Mouse (Mus musculus) forebrain, embryonic 13.5 days (tissue): ENCODE measurements around the gene Ncbp3. TPM values are rescaled to one million over a fixed set of nuclear protein-coding genes. Genes with fewer than 3 reads are reported as not detected.

ENCODE experiments used
- ATAC-seq: fragments of 200-750 bp; cut with Nextera tagmentation; 2 replicates; pipeline ENCODE4 v1.8.0; 2017
- H3K27ac ChIP-seq: fragments of 300-500 bp; sonication (generic); 2 replicates; pipeline ENCODE4 v1.5.1; 2015; ENCODE audit warnings: inconsistent platforms, mild to moderate bottlenecking, moderate library complexity
- H3K27me3 ChIP-seq: fragments of 300-500 bp; sonication (generic); 2 replicates; pipeline ENCODE4 v1.6.1; 2015; ENCODE audit warnings: mild to moderate bottlenecking, inconsistent platforms
- H3K36me3 ChIP-seq: fragments of 300-500 bp; sonication (generic); 2 replicates; pipeline ENCODE4 v1.6.1; 2015; ENCODE audit warnings: mild to moderate bottlenecking, inconsistent platforms; ENCODE audit not compliant: poor library complexity, severe bottlenecking
- H3K4me1 ChIP-seq: fragments of 300-500 bp; sonication (generic); 2 replicates; pipeline ENCODE4 v1.6.1; 2015; ENCODE audit warnings: inconsistent platforms
- H3K4me2 ChIP-seq: fragments of 300-500 bp; sonication (generic); 2 replicates; pipeline ENCODE4 v1.6.1; 2015; ENCODE audit warnings: inconsistent platforms, mild to moderate bottlenecking, moderate library complexity
- H3K4me3 ChIP-seq: fragments of 300-500 bp; sonication (generic); 2 replicates; pipeline ENCODE4 v1.5.1; 2015; ENCODE audit warnings: mild to moderate bottlenecking, inconsistent platforms
- H3K9ac ChIP-seq: fragments of 300-500 bp; sonication (generic); 2 replicates; pipeline ENCODE4 v1.6.1; 2015; ENCODE audit warnings: mild to moderate bottlenecking, inconsistent platforms
- H3K9me3 ChIP-seq: fragments of 300-500 bp; sonication (generic); replicated peaks from 2 replicates; pipeline ENCODE4 v1.6.1; 2016; ENCODE audit warnings: inconsistent platforms
- WGBS: fragments of 180-500 bp; shearing (Covaris S2); methylation state at CpG from one replicate; pipeline ENCODE4 v1.1.7; 2015; 5-methylcytosine and 5-hydroxymethylcytosine counted together
- polyA plus RNA-seq: library from polyadenylated mRNA; unstranded; fragments of >200 nt; fragmentation: Nextera tagmentation; extraction: Ambion mirVana; gene quantifications from 2 replicates; pipeline ENCODE4 v1.2.1, GENCODE M21; 2015

Ncbp3 gene
- polyA plus RNA-seq, 1 experiment from 2014 or later = 12.8 TPM

- Histone ChIP-seq H3K9ac (no peak overlapping the region), H3K27ac (no peak overlapping the region), H3K36me3 (peaks cover 85% of the 10 kb centered on the region), H3K27me3 (no peaks in the 10 kb centered on the region), H3K4me3 (no peak overlapping the region), H3K4me2 (no peak overlapping the region), H3K4me1 (no peaks in the 10 kb centered on the region), H3K9me3 (no peaks in the 10 kb centered on the region)
- ATAC-seq = no peak
- WGBS = 88% methylated on average over 4 of the region's 4 CpGs
These were observed 28.7 kb downstream of the Ncbp3 start for GRCm38 (mm10) chr11:73076295-73076694.

- Histone ChIP-seq H3K4me3 (no peak overlapping the region), H3K36me3 (peaks cover 90% of the 10 kb centered on the region), H3K9me3 (no peaks in the 10 kb centered on the region), H3K4me2 (no peak overlapping the region), H3K27me3 (no peaks in the 10 kb centered on the region), H3K9ac (no peak overlapping the region), H3K4me1 (no peaks in the 10 kb centered on the region), H3K27ac (no peak overlapping the region)
- ATAC-seq = no peak
- 61% methylated on average over 4 of the region's 4 CpGs for WGBS
These were observed 29.1 kb downstream of the Ncbp3 start for GRCm38 (mm10) chr11:73076733-73077132.

GRCm38 (mm10) chr11:73077211-73077720, 29.7 kb downstream of the Ncbp3 start:
- 83% methylated on average over 6 of the region's 6 CpGs for WGBS
- no peaks in the 10 kb centered on the region for H3K4me1 ChIP-seq
- H3K4me3 ChIP-seq = no peak overlapping the region
- H3K4me2 ChIP-seq = no peak overlapping the region
- H3K36me3 ChIP-seq = peaks cover 95% of the 10 kb centered on the region
- no peaks in the 10 kb centered on the region for H3K9me3 ChIP-seq
- no peak overlapping the region for H3K27ac ChIP-seq
- no peaks in the 10 kb centered on the region for H3K27me3 ChIP-seq
- ATAC-seq = no peak
- no peak overlapping the region for H3K9ac ChIP-seq

- WGBS = 96% methylated on average over 8 of the region's 8 CpGs
- H3K27ac ChIP-seq = no peak overlapping the region
- peaks cover 90% of the 10 kb centered on the region for H3K36me3 ChIP-seq
These were observed 31.0 kb downstream of the Ncbp3 start for GRCm38 (mm10) chr11:73078615-73079014.

GRCm38 (mm10) chr11:73080306-73080705, 32.7 kb downstream of the Ncbp3 start:
- Histone ChIP-seq H3K27ac (no peak overlapping the region), H3K9me3 (no peaks in the 10 kb centered on the region), H3K4me1 (peaks cover 13% of the 10 kb centered on the region), H3K9ac (no peak overlapping the region), H3K4me3 (no peak overlapping the region), H3K36me3 (peaks cover 82% of the 10 kb centered on the region), H3K4me2 (no peak overlapping the region), H3K27me3 (no peaks in the 10 kb centered on the region)
- no peak for ATAC-seq
- WGBS = 93% methylated on average over 3 of the region's 3 CpGs

More at GRCm38 (mm10) chr11:73078615-73079014, 31.0 kb downstream of the Ncbp3 start:
- Histone ChIP-seq H3K4me1 (no peaks in the 10 kb centered on the region), H3K9ac (no peak overlapping the region), H3K4me3 (no peak overlapping the region), H3K27me3 (no peaks in the 10 kb centered on the region), H3K4me2 (no peak overlapping the region), H3K9me3 (no peaks in the 10 kb centered on the region)
- ATAC-seq = no peak

- Histone ChIP-seq H3K4me1 (peaks cover 22% of the 10 kb centered on the region), H3K9me3 (no peaks in the 10 kb centered on the region), H3K27me3 (no peaks in the 10 kb centered on the region), H3K27ac (peak overlapping the region; percentile 80), H3K4me2 (no peak overlapping the region), H3K4me3 (no peak overlapping the region), H3K36me3 (peaks cover 50% of the 10 kb centered on the region), H3K9ac (0 out of 2 replicates have a peak overlapping the region, but pooled peaks have one; percentile 21)
- no peak for ATAC-seq
- 83% methylated on average over 6 of the region's 6 CpGs for WGBS
These were observed 36.7 kb downstream of the Ncbp3 start for GRCm38 (mm10) chr11:73084303-73084702.

GRCm38 (mm10) chr11:73084804-73085231, 37.2 kb downstream of the Ncbp3 start:
- H3K9me3 ChIP-seq = no peaks in the 10 kb centered on the region
- H3K4me3 ChIP-seq = no peak overlapping the region
- 0 out of 2 replicates have a peak overlapping the region, but pooled peaks have one; percentile 21 for H3K9ac ChIP-seq
- no peak overlapping the region for H3K4me2 ChIP-seq
- H3K4me1 ChIP-seq = peaks cover 22% of the 10 kb centered on the region
- 57% methylated on average over 10 of the region's 10 CpGs for WGBS
- ATAC-seq = peak; percentile 72
- peaks cover 44% of the 10 kb centered on the region for H3K36me3 ChIP-seq
- H3K27me3 ChIP-seq = no peaks in the 10 kb centered on the region
- peak overlapping the region; percentile 80 for H3K27ac ChIP-seq

- ATAC-seq = no peak
- no peaks in the 10 kb centered on the region for H3K27me3 ChIP-seq
- WGBS = 83% methylated on average over 7 of the region's 7 CpGs
- no peak overlapping the region for H3K4me3 ChIP-seq
- peak overlapping the region; percentile 80 for H3K27ac ChIP-seq
- peaks cover 22% of the 10 kb centered on the region for H3K4me1 ChIP-seq
- no peak overlapping the region for H3K4me2 ChIP-seq
- H3K9ac ChIP-seq = no peak overlapping the region
- peaks cover 40% of the 10 kb centered on the region for H3K36me3 ChIP-seq
- H3K9me3 ChIP-seq = no peaks in the 10 kb centered on the region
These were observed 37.8 kb downstream of the Ncbp3 start for GRCm38 (mm10) chr11:73085391-73085790.

- Histone ChIP-seq H3K36me3 (peaks cover 16% of the 10 kb centered on the region; the same call in 1 of the 2 replicates), H3K4me1 (peaks cover 22% of the 10 kb centered on the region), H3K27ac (no peak overlapping the region), H3K9ac (no peak overlapping the region), H3K27me3 (no peaks in the 10 kb centered on the region), H3K4me3 (no peak overlapping the region), H3K9me3 (no peaks in the 10 kb centered on the region), H3K4me2 (no peak overlapping the region)
- 57% methylated on average over 6 of the region's 6 CpGs for WGBS
- no peak for ATAC-seq
These were observed 40.3 kb downstream of the Ncbp3 start for GRCm38 (mm10) chr11:73087700-73088480.

GRCm38 (mm10) chr11:73090283-73090682, 42.7 kb downstream of the Ncbp3 start, which contains the start of gene Itgae:
Gene Itgae (plus strand): TSS chr11:73090583.
- Histone ChIP-seq H3K4me3 (no peak within 1 kb of the TSS), H3K4me2 (no peak within 1 kb of the TSS), H3K4me1 (peaks cover 9% of the 10 kb centered on the region; the same call in 1 of the 2 replicates), H3K27ac (no peak within 1 kb of the TSS), H3K9me3 (no peaks in the 10 kb centered on the region), H3K9ac (no peak within 1 kb of the TSS), H3K36me3 (peaks cover 5% of the 10 kb centered on the region; the same call in 1 of the 2 replicates), H3K27me3 (no peaks in the 10 kb centered on the region)
- WGBS = 93% methylated on average over 4 of the region's 4 CpGs
- ATAC-seq = no peak

- no peak overlapping the region for H3K4me2 ChIP-seq
- WGBS = 85% methylated on average over 2 of the region's 2 CpGs
- no peaks in the 10 kb centered on the region for H3K9me3 ChIP-seq
- H3K27me3 ChIP-seq = no peaks in the 10 kb centered on the region
- H3K36me3 ChIP-seq = 0 out of 2 replicates have a peak, but pooled peaks cover 4% of the 10 kb centered on the region
- H3K4me1 ChIP-seq = peaks cover 5% of the 10 kb centered on the region; the same call in 1 of the 2 replicates
- no peak overlapping the region for H3K9ac ChIP-seq
- no peak overlapping the region for H3K27ac ChIP-seq
- no peak for ATAC-seq
- H3K4me3 ChIP-seq = no peak overlapping the region
These were observed 43.2 kb downstream of the Ncbp3 start for GRCm38 (mm10) chr11:73090826-73091225.

GRCm38 (mm10) chr11:73092057-73092456, 44.5 kb downstream of the Ncbp3 start:
- 79% methylated on average over 4 of the region's 4 CpGs for WGBS
- peaks cover 5% of the 10 kb centered on the region; the same call in 1 of the 2 replicates for H3K4me1 ChIP-seq
- no peak overlapping the region for H3K27ac ChIP-seq
- H3K9me3 ChIP-seq = no peaks in the 10 kb centered on the region
- H3K9ac ChIP-seq = no peak overlapping the region
- H3K27me3 ChIP-seq = no peaks in the 10 kb centered on the region
- no peak overlapping the region for H3K4me2 ChIP-seq
- H3K36me3 ChIP-seq = 0 out of 2 replicates have a peak, but pooled peaks cover under 1% of the 10 kb centered on the region
- ATAC-seq = no peak
- H3K4me3 ChIP-seq = no peak overlapping the region
